Mouse (Mus musculus): ENCODE results near the gene Sirt7.

GRCm38 (mm10) chr11:120605667-120606066 lies 19.4 kb downstream of the Sirt7 start:
- TF ChIP-seq GATA1 (IDR thresholded peaks at IDR 0.05; ENCODE audit: low read length) (no peak), TAL1 (IDR thresholded peaks at IDR 0.05; ENCODE audit: low read length) (no peak)

All from erythroblast, embryonic 14.5 days (primary cell).